Mouse (Mus musculus) neural tube, postnatal 0 days (tissue): ENCODE results near the gene Gm5724. TPM values are rescaled to one million over a fixed set of nuclear protein-coding genes. Genes with fewer than 3 reads are reported as not detected.

Experiments used
- polyA plus RNA-seq: library from polyadenylated mRNA; unstranded; fragments of >200 nt; fragmentation: Nextera tagmentation; extraction: Ambion mirVana; gene quantifications from 2 replicates; pipeline ENCODE4 v1.2.1, GENCODE M21; 2015

Gm5724 gene
- not detected in 2 replicates for polyA plus RNA-seq

DNA sequence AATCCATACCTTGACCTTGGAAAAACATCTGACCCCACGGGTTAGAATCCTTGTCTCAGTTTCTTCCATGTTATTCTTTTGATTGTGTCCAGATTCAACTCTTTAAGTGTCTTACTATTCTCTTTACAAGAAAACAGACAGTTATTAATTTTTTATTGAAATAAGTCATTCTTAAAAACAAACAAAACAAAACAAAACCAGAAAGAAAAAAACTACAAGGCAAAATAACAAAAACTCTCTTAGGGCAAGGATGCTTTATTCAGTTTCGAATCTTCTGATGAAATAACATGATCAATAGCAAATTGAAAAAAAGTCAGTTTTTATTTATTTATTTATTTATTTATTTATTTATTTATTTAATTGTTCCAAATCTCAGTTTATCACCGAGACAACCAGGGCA lies at the start of gene Gm5724:
Gm5724 (minus strand) TSS at position 101 of the 400 bp plus-strand sequence.

Other genes starting within 250 kb of the Gm5724 start
- 29.9 and 31.4 TPM in 2 replicates for gene Slco1c1, start 249.4 kb downstream of the Gm5724 start, polyA plus RNA-seq
- 0.11 TPM in 1 of 2 replicates, not detected in the other for gene Slco1b2, start 144.3 kb downstream of the Gm5724 start, polyA plus RNA-seq
- 0.97 and 2.2 TPM in 2 replicates for gene Slco1a4, start 82.4 kb upstream of the Gm5724 start, polyA plus RNA-seq
- gene Slco1a1, start 173.2 kb upstream of the Gm5724 start, polyA plus RNA-seq, result not detected in 2 replicates
- gene Gm6614, start 237.6 kb upstream of the Gm5724 start, polyA plus RNA-seq, result not detected in 2 replicates